Mouse (Mus musculus) monocyte, adult 5-6 weeks (primary cell): ENCODE measurements around the gene Pitpna. TPM values are rescaled to one million over a fixed set of nuclear protein-coding genes. Genes with fewer than 3 reads are reported as not detected.

ENCODE experiments used
- ATAC-seq: fragments of 153-309, 156-312 bp; replicated peaks from 2 replicates; pipeline ENCODE4 v1.8.0; 2017; ENCODE audit warnings: mild to moderate bottlenecking; ENCODE audit not compliant: low TSS enrichment, insufficient number of reproducible peaks, severe bottlenecking, poor library complexity, low FRiP score
- total RNA-seq: library from RNA; stranded (forward); fragments of 200-1000, 200-491, 200-594 nt; gene quantifications from 3 replicates; pipeline ENCODE4 v1.2.3, GENCODE M21; 2017

Pitpna gene
- total RNA-seq, 1 experiment from 2014 or later, result 174 TPM

- ATAC-seq, result no peak
Measured at GRCm38 (mm10) chr11:75651426-75652221, 63.7 kb downstream of the Pitpna start.

- no peak for ATAC-seq
Measured at GRCm38 (mm10) chr11:75652222-75652941, 64.5 kb downstream of the Pitpna start.

GRCm38 (mm10) chr11:75652942-75653684 is 65.2 kb downstream of the Pitpna start:
- ATAC-seq, result no peak; the same call in none of the 2 replicates

- peak; percentile 67 for ATAC-seq
Measured at GRCm38 (mm10) chr11:75653781-75654470, 66.0 kb downstream of the Pitpna start.

GRCm38 (mm10) chr11:75654471-75655390 is 66.8 kb downstream of the Pitpna start:
- peak; percentile 2; the same call in 1 of the 2 replicates for ATAC-seq

- ATAC-seq, result no peak
Measured at GRCm38 (mm10) chr11:75655621-75656545, 68.0 kb downstream of the Pitpna start.

GRCm38 (mm10) chr11:75656621-75657590 is 69.0 kb downstream of the Pitpna start:
- no peak for ATAC-seq

GRCm38 (mm10) chr11:75657841-75658240 is 69.9 kb downstream of the Pitpna start:
- ATAC-seq, result no peak

GRCm38 (mm10) chr11:75658311-75658710 is 70.4 kb downstream of the Pitpna start:
- no peak for ATAC-seq

- ATAC-seq, result peak; percentile 67
Measured at GRCm38 (mm10) chr11:75658996-75659750, 71.3 kb downstream of the Pitpna start.

GRCm38 (mm10) chr11:75660081-75660590 is 72.2 kb downstream of the Pitpna start:
- ATAC-seq, result no peak

GRCm38 (mm10) chr11:75660941-75661800 is 73.3 kb downstream of the Pitpna start:
- no peak for ATAC-seq

GRCm38 (mm10) chr11:75662131-75662530 is 74.2 kb downstream of the Pitpna start:
- no peak for ATAC-seq

GRCm38 (mm10) chr11:75666296-75666695 is 78.4 kb downstream of the Pitpna start:
- no peak for ATAC-seq
